Mouse (Mus musculus): ENCODE measurements at regions not wholly inside any gene's neighbourhood (a gene's known extent, or its start where the extent isn't known, plus 50 kb on each side); places are given as distances from the start of the nearest gene placed in this dataset.

- no peak overlapping the region for H3K4me3 ChIP-seq (ENCODE audit: low read depth, low read length)
- H3K27ac ChIP-seq (ENCODE audit: low read depth, low read length): no peak overlapping the region
- no peak overlapping the region for H3K4me2 ChIP-seq
- no peak overlapping the region for H3K9ac ChIP-seq (ENCODE audit: low read length)
- WGBS: 77% methylated on average over 1 of the region's 1 CpGs
- H3K36me3 ChIP-seq (ENCODE audit: control insufficient read depth, insufficient read depth, low read length): no peaks in the 10 kb centered on the region
- no peak for DNase-seq (ENCODE audit: low spot score, missing footprints)
- no peak for ATAC-seq (ENCODE audit: low FRiP score)
- H3K9me3 ChIP-seq (ENCODE audit: control insufficient read depth, low read length): no peaks in the 10 kb centered on the region
- no peaks in the 10 kb centered on the region for H3K4me1 ChIP-seq (ENCODE audit: control insufficient read depth, insufficient read depth, low read length)
- no peaks in the 10 kb centered on the region for H3K27me3 ChIP-seq (ENCODE audit: control insufficient read depth, insufficient read depth, low read length)
Observed at GRCm38 (mm10) chr15:63205150-63205549, 639.8 kb downstream of the Gsdmc2 start.

- ATAC-seq (ENCODE audit: low FRiP score) (no peak), DNase-seq (ENCODE audit: low spot score, missing footprints) (no peak)
- Histone ChIP-seq H3K27ac (ENCODE audit: low read depth, low read length) (no peak overlapping the region), H3K4me1 (ENCODE audit: control insufficient read depth, insufficient read depth, low read length) (no peaks in the 10 kb centered on the region), H3K9ac (ENCODE audit: low read length) (no peak overlapping the region), H3K4me2 (no peak overlapping the region), H3K27me3 (ENCODE audit: control insufficient read depth, insufficient read depth, low read length) (no peaks in the 10 kb centered on the region), H3K9me3 (ENCODE audit: control insufficient read depth, low read length) (no peaks in the 10 kb centered on the region), H3K36me3 (ENCODE audit: control insufficient read depth, insufficient read depth, low read length) (no peaks in the 10 kb centered on the region), H3K4me3 (ENCODE audit: low read depth, low read length) (no peak overlapping the region)
- 90% methylated on average over 2 of the region's 2 CpGs for WGBS
Observed at GRCm38 (mm10) chr15:63195031-63195430, 649.9 kb downstream of the Gsdmc2 start.

DNA sequence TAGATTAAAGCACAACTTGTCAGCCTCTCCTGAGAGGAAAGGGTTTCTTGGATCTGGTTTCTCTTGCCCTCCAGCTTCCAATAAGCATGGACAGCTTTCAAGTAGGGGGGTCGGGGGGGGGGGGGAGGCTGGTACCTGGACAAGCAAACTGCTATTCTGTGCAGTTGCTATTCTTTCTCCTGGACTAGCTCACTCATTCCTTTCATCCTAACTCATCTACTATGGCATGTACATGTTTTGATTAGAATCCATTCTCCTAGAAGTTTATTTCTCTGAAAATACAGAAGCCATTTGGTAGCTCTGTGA is 650.5 kb downstream of the Gsdmc2 start:
- H3K9me3 ChIP-seq (ENCODE audit: control insufficient read depth, low read length): no peaks in the 10 kb centered on the region
- no peak for ATAC-seq (ENCODE audit: low FRiP score)
- H3K9ac ChIP-seq (ENCODE audit: low read length): no peak overlapping the region
- no peak overlapping the region for H3K4me3 ChIP-seq (ENCODE audit: low read depth, low read length)
- 55% methylated on average over 1 of the region's 1 CpGs for WGBS
- no peaks in the 10 kb centered on the region for H3K27me3 ChIP-seq (ENCODE audit: control insufficient read depth, insufficient read depth, low read length)
- no peaks in the 10 kb centered on the region for H3K36me3 ChIP-seq (ENCODE audit: control insufficient read depth, insufficient read depth, low read length)
- DNase-seq (ENCODE audit: low spot score, missing footprints): no peak
- no peaks in the 10 kb centered on the region for H3K4me1 ChIP-seq (ENCODE audit: control insufficient read depth, insufficient read depth, low read length)
- no peak overlapping the region for H3K4me2 ChIP-seq
- no peak overlapping the region for H3K27ac ChIP-seq (ENCODE audit: low read depth, low read length)

DNA sequence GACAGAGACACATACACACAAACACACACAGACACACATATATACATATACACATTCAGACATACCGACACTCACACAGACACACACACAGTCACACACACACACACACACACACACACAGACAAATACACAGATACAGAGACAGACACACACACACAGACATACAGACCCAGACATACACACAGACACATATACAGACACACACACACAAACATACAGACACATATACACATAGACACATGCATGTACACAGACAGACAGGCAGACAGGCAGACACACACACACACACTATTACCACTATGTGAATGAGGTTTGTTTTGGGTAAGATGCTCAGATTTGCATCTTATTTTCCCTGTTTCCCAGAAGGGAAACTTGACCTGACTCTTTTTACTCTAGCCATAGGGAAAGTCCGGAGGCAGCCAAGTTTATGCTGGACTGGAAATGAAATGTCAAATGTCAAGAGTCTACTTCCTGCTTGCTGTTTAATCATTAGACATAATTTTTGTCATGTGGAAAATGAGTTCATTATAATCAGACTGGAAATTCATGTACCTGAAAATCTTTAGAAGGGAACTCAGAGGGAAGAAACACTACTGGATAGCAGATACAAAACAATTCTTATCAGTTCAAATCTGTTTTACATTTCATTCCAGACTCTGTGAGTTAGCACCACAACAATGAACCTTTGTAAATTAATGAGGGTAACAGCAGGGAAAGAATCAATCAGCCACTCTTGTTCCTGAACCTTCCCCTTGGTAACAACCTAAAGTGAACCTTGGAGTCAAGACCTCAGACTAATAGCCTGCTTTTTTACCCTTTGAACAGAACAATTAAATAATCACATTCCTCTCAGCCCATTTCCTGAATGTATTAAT is 651.1 kb downstream of the Gsdmc2 start:
- H3K36me3 ChIP-seq (ENCODE audit: control insufficient read depth, insufficient read depth, low read length): no peaks in the 10 kb centered on the region
- no peak overlapping the region for H3K9ac ChIP-seq (ENCODE audit: low read length)
- DNase-seq (ENCODE audit: low spot score, missing footprints) (no peak), ATAC-seq (ENCODE audit: low FRiP score) (no peak)
- H3K4me2 ChIP-seq: no peak overlapping the region
- no peaks in the 10 kb centered on the region for H3K9me3 ChIP-seq (ENCODE audit: control insufficient read depth, low read length)
- no peak overlapping the region for H3K27ac ChIP-seq (ENCODE audit: low read depth, low read length)
- H3K4me1 ChIP-seq (ENCODE audit: control insufficient read depth, insufficient read depth, low read length): no peaks in the 10 kb centered on the region
- no peak overlapping the region for H3K4me3 ChIP-seq (ENCODE audit: low read depth, low read length)
- WGBS: 76% methylated on average over 2 of the region's 2 CpGs
- H3K27me3 ChIP-seq (ENCODE audit: control insufficient read depth, insufficient read depth, low read length): no peaks in the 10 kb centered on the region

DNA sequence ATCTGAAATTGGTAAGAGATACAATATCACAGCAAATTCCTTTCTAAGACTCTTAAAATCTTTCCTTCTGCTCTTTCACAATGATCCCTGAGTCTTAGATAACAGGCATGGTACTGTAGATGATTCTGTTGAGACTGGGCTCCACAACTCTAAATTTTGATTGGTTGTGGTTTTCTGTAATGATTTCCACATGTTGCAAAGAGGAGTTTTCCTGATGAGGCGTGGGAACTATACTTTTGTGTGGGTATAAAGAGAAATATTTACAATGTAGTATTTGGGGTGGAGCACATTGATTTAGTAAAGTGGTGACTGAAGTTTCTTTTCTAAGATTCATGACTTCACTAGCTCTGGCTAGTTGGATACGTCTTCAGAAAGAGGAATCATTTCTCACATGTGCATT is 653.2 kb downstream of the Gsdmc2 start:
- H3K36me3 ChIP-seq (ENCODE audit: control insufficient read depth, insufficient read depth, low read length): no peaks in the 10 kb centered on the region
- WGBS: 83% methylated on average over 2 of the region's 2 CpGs
- no peak overlapping the region for H3K4me2 ChIP-seq
- no peak for ATAC-seq (ENCODE audit: low FRiP score)
- H3K4me3 ChIP-seq (ENCODE audit: low read depth, low read length): no peak overlapping the region
- no peaks in the 10 kb centered on the region for H3K9me3 ChIP-seq (ENCODE audit: control insufficient read depth, low read length)
- DNase-seq (ENCODE audit: low spot score, missing footprints): no peak
- no peaks in the 10 kb centered on the region for H3K27me3 ChIP-seq (ENCODE audit: control insufficient read depth, insufficient read depth, low read length)
- H3K27ac ChIP-seq (ENCODE audit: low read depth, low read length): no peak overlapping the region
- H3K4me1 ChIP-seq (ENCODE audit: control insufficient read depth, insufficient read depth, low read length): no peaks in the 10 kb centered on the region
- no peak overlapping the region for H3K9ac ChIP-seq (ENCODE audit: low read length)

DNA sequence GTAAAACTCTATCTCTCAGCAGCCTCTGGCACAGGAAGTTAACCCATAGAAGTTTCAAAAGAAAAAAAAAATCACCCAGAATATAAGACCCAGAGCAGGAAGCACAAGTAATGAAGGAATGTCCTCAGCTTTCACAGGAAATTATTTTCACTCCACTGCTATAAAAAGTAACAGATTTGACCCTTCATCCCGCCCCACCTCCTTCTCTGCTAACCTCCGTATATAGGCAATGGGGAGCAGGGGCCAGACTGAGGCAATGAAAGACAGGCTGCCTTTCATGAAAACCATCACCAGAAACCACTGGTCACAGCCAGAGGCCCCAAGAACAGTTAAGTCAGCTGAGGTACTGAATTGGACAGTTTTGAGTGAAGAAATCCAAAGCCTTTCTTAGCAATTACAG is 654.9 kb downstream of the Gsdmc2 start:
- H3K4me3 ChIP-seq (ENCODE audit: low read depth, low read length): no peak overlapping the region
- H3K27ac ChIP-seq (ENCODE audit: low read depth, low read length): no peak overlapping the region
- ATAC-seq (ENCODE audit: low FRiP score) (no peak), DNase-seq (ENCODE audit: low spot score, missing footprints) (no peak)
- H3K9ac ChIP-seq (ENCODE audit: low read length): no peak overlapping the region
- WGBS: 59% methylated on average over 2 of the region's 2 CpGs
- no peaks in the 10 kb centered on the region for H3K9me3 ChIP-seq (ENCODE audit: control insufficient read depth, low read length)
- H3K4me2 ChIP-seq: no peak overlapping the region
- H3K4me1 ChIP-seq (ENCODE audit: control insufficient read depth, insufficient read depth, low read length): no peaks in the 10 kb centered on the region
- no peaks in the 10 kb centered on the region for H3K27me3 ChIP-seq (ENCODE audit: control insufficient read depth, insufficient read depth, low read length)
- H3K36me3 ChIP-seq (ENCODE audit: control insufficient read depth, insufficient read depth, low read length): no peaks in the 10 kb centered on the region

- no peak overlapping the region for H3K4me2 ChIP-seq
- H3K9ac ChIP-seq (ENCODE audit: low read length): no peak overlapping the region
- ATAC-seq (ENCODE audit: low FRiP score) (no peak), DNase-seq (ENCODE audit: low spot score, missing footprints) (no peak)
- H3K36me3 ChIP-seq (ENCODE audit: control insufficient read depth, insufficient read depth, low read length): no peaks in the 10 kb centered on the region
- no peaks in the 10 kb centered on the region for H3K4me1 ChIP-seq (ENCODE audit: control insufficient read depth, insufficient read depth, low read length)
- H3K27ac ChIP-seq (ENCODE audit: low read depth, low read length): no peak overlapping the region
- H3K9me3 ChIP-seq (ENCODE audit: control insufficient read depth, low read length): no peaks in the 10 kb centered on the region
- H3K4me3 ChIP-seq (ENCODE audit: low read depth, low read length): no peak overlapping the region
- no peaks in the 10 kb centered on the region for H3K27me3 ChIP-seq (ENCODE audit: control insufficient read depth, insufficient read depth, low read length)
Observed at GRCm38 (mm10) chr15:63171003-63171402, 674.0 kb downstream of the Gsdmc2 start.

DNA sequence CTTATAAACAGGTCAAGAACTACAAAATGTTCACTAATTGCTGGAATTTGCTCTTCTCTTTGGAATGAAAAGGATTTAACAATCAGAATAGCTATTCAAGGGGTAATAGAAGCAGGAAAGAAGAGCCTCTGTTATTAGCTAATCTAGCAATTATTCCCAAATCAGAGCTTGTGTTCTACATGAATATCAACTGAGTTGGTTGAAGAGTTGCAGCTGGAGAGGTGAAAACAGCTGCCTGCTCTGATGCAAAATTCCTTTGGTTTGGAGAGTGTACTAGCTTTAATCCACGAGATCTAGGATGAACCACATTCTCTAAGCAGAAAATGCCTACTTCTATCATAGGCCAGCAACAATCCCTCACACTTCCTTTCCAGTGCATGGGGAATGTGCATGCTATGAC is 674.8 kb downstream of the Gsdmc2 start:
- H3K9ac ChIP-seq (ENCODE audit: low read length): no peak overlapping the region
- no peaks in the 10 kb centered on the region for H3K36me3 ChIP-seq (ENCODE audit: control insufficient read depth, insufficient read depth, low read length)
- H3K27ac ChIP-seq (ENCODE audit: low read depth, low read length): no peak overlapping the region
- no peaks in the 10 kb centered on the region for H3K9me3 ChIP-seq (ENCODE audit: control insufficient read depth, low read length)
- H3K27me3 ChIP-seq (ENCODE audit: control insufficient read depth, insufficient read depth, low read length): no peaks in the 10 kb centered on the region
- no peak overlapping the region for H3K4me3 ChIP-seq (ENCODE audit: low read depth, low read length)
- ATAC-seq (ENCODE audit: low FRiP score) (no peak), DNase-seq (ENCODE audit: low spot score, missing footprints) (no peak)
- no peaks in the 10 kb centered on the region for H3K4me1 ChIP-seq (ENCODE audit: control insufficient read depth, insufficient read depth, low read length)
- H3K4me2 ChIP-seq: no peak overlapping the region
- 40% methylated on average over 1 of the region's 1 CpGs for WGBS

- H3K4me1 ChIP-seq (ENCODE audit: control insufficient read depth, insufficient read depth, low read length): no peaks in the 10 kb centered on the region
- H3K27me3 ChIP-seq (ENCODE audit: control insufficient read depth, insufficient read depth, low read length): no peaks in the 10 kb centered on the region
- H3K4me2 ChIP-seq: no peak overlapping the region
- no peaks in the 10 kb centered on the region for H3K36me3 ChIP-seq (ENCODE audit: control insufficient read depth, insufficient read depth, low read length)
- no peak overlapping the region for H3K27ac ChIP-seq (ENCODE audit: low read depth, low read length)
- no peak overlapping the region for H3K4me3 ChIP-seq (ENCODE audit: low read depth, low read length)
- DNase-seq (ENCODE audit: low spot score, missing footprints) (no peak), ATAC-seq (ENCODE audit: low FRiP score) (no peak)
- H3K9me3 ChIP-seq (ENCODE audit: control insufficient read depth, low read length): no peaks in the 10 kb centered on the region
- no peak overlapping the region for H3K9ac ChIP-seq (ENCODE audit: low read length)
Observed at GRCm38 (mm10) chr15:63166411-63166810, 678.6 kb downstream of the Gsdmc2 start.
